Mouse (Mus musculus) olfactory bulb, adult 2 months (tissue): Measurements from ENCODE around the gene Foxl2. TPM values are rescaled to one million over a fixed set of nuclear protein-coding genes. Genes with fewer than 3 reads are reported as not detected.

Source experiments
- H3K27ac ChIP-seq: fragments of 200-500 bp; 2 replicates; pipeline ENCODE4 v1.5.1; 2012; ENCODE audit warnings: low read depth, low read length; ENCODE audit not compliant: insufficient read depth
- H3K4me1 ChIP-seq: fragments of 200-500 bp; 2 replicates; pipeline ENCODE4 v1.6.1; 2012; ENCODE audit warnings: low read length; ENCODE audit not compliant: control insufficient read depth, insufficient read depth
- H3K4me3 ChIP-seq: fragments of 200-500 bp; 2 replicates; pipeline ENCODE4 v1.5.1; 2012; ENCODE audit warnings: mild to moderate bottlenecking, low read depth, low read length, moderate library complexity; ENCODE audit not compliant: insufficient read depth
- CTCF ChIP-seq: fragments of 200-500 bp; IDR thresholded peaks from 2 replicates; pipeline ENCODE4 v1.5.1; 2012; ENCODE audit warnings: low read depth, mild to moderate bottlenecking, low read length, moderate library complexity; ENCODE audit not compliant: insufficient read depth
- POLR2A ChIP-seq: fragments of 200-500 bp; IDR thresholded peaks from 2 replicates; pipeline ENCODE4 v1.6.1; 2012; ENCODE audit warnings: mild to moderate bottlenecking, low read depth, low read length, moderate library complexity; ENCODE audit not compliant: insufficient read depth
- WGBS: fragments of 180-500 bp; shearing (Covaris S2); methylation state at CpG from one replicate; pipeline ENCODE4 v1.1.7; 2018; 5-methylcytosine and 5-hydroxymethylcytosine counted together
- polyA plus RNA-seq: library from polyadenylated mRNA; stranded (reverse); fragments of >200 nt; gene quantifications from 2 replicates; pipeline ENCODE4 v1.2.4, GENCODE M21; 2012; ENCODE audit warnings: low replicate concordance; ENCODE audit not compliant: missing spikeins, insufficient read depth, insufficient read length

The Foxl2 gene
- polyA plus RNA-seq, 1 experiment = not detected

DNA sequence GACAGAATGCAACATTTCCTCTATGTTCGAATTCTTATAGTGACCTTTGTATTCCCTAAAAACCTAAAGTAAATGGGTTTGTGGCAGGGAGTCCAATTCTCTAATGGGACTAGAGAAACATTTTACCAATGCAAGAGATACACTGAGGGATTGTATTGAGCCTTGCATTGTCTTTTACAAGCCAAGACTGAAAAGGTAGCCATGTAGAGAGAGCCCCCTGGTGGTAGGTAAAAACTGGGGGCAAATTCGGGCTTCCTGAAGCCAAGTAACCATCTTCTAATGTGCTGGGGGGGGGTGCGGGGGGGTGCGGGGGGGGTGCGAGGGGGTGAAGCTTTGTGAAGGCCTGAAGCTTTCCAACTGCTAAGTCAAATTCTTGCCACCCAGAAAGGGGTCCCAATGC lies 5.3 kb downstream of the Foxl2 start:
- Histone ChIP-seq H3K4me1 (peaks cover 15% of the 10 kb centered on the region), H3K4me3 (no peak overlapping the region), H3K27ac (no peak overlapping the region)
- TF ChIP-seq POLR2A (no peak), CTCF (no peak)
- WGBS = 19% methylated on average over 5 of the region's 5 CpGs

DNA sequence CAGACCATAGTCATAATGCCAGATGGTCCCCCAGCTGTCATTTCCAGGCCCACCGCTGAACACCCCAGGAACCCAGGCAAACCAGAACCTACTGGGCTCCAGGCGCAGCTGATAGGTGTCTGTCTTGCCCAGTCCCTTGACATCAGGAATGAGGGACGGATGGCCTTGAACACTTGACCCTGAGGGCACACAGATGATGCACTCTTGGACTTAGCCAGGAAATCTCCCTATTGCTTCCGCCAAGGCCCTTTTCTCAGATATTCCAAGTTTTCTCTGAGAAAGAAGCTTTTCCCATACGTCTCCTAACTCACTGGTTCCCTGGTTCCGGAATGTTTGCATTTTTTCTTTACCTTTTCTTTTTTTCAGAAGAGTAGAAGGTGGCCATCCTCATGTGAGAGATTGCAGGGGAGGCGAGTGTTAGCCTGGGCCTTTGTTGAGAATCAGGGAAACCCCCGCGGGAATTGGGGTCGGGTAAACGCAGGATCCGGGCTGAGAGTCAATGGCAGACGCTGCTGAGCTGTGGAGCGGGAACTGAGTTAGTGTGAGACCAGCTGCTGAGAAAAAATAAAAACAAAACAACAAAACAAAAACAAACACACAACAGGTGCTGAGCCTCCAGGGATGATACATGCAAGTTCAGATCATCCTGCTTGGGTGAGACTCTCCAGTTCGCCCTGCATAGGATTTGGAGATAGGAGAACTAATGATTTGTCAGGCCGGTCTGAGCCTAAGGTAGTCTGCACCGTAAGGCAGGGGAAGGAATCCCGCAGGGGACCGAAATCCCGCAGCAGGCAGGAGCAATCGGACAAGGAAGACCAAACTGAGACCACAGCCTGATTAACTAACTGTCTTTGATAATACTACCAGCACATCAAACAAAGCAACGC lies 6.7 kb downstream of the Foxl2 start:
- TF ChIP-seq POLR2A (no peak), CTCF (no peak)
- no peak overlapping the region for H3K27ac ChIP-seq
- H3K4me1 ChIP-seq = peaks cover 1% of the 10 kb centered on the region; the same call in 1 of the 2 replicates
- no peak overlapping the region for H3K4me3 ChIP-seq
- WGBS = 9% methylated on average over 22 of the region's 22 CpGs

DNA sequence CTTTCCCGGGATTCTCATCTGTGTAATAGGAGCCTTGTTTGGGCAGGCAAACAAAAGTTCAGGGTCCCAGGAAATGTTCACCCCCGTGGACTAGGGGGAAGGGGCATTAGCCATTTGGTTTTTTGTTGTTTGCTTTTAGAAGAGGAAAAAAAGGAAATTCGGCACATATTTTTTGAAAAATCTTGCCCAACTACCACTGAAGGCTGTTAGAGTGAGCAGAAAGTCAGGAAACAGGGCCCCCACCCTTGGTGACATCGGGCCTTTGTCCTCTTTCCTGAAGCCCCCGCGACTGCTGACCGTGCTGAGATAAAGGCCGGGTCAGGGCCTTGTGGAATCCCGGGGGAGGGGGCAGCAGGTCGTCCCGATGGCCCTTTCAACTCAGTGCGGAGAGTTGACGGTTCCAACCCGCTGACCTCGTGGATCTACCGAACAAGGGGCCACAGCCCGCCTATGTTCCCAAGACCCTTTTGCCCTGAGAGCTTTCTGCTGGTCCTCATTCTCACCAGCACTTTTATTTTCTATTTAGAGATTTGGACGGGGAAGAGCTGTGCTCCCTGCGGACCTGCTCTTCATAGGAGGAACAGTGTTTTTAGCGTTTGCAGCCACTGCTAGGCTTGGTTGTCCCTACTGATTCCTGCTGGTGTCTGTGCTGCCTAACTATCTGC lies 7.5 kb downstream of the Foxl2 start:
- 3% methylated on average over 20 of the region's 20 CpGs for WGBS
- Histone ChIP-seq H3K4me1 (no peaks in the 10 kb centered on the region), H3K4me3 (no peak overlapping the region), H3K27ac (no peak overlapping the region)
- TF ChIP-seq CTCF (no peak), POLR2A (no peak)

DNA sequence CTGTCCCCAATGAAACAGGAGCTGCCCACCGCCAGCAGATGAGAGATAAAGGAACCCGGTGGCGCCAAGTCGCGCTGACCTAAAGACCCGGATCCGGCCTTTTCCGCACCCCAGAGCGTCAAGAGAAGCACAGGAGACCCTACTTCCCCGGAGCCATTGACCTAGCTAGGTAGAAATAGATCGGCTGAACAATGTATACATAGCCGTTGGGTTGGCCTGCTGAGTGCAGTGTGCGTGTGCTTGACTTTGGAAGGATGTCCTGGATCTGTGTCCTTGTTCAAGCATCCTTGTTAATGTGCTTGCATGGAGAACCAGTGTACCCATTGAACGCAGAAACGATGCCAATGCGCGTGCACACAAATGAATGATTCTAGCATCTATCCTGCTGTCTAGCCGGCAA lies 8.6 kb downstream of the Foxl2 start:
- TF ChIP-seq CTCF (no peak), POLR2A (no peak)
- no peak overlapping the region for H3K4me3 ChIP-seq
- no peak overlapping the region for H3K27ac ChIP-seq
- 7% methylated on average over 18 of the region's 18 CpGs for WGBS
- H3K4me1 ChIP-seq = no peaks in the 10 kb centered on the region

DNA sequence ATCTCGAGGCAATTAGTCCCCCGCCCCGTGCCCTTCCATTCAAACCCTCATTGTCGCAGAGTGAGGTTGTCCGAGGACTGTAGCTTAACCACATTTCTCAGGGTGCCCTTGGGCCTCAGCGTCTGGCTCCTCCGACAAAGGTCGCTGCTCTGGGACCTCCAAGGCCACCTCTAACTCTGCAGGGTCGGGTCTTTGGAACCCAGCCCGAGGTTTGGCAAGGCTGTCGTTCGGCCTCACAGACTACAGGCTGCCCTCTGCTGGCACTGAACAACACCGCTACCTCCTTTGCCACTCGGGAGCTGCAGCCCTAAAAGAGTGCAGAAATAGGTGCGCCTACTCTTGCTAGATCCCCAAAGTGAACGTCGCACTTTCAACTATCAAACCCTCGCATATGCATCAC lies 10.0 kb downstream of the Foxl2 start:
- TF ChIP-seq CTCF = peak; percentile 32; the same call in 1 of the 2 replicates
- TF ChIP-seq POLR2A = no peak
- H3K27ac ChIP-seq = no peak overlapping the region
- WGBS = under 1% methylated on average over 18 of the region's 18 CpGs
- no peaks in the 10 kb centered on the region for H3K4me1 ChIP-seq
- H3K4me3 ChIP-seq = no peak overlapping the region

DNA sequence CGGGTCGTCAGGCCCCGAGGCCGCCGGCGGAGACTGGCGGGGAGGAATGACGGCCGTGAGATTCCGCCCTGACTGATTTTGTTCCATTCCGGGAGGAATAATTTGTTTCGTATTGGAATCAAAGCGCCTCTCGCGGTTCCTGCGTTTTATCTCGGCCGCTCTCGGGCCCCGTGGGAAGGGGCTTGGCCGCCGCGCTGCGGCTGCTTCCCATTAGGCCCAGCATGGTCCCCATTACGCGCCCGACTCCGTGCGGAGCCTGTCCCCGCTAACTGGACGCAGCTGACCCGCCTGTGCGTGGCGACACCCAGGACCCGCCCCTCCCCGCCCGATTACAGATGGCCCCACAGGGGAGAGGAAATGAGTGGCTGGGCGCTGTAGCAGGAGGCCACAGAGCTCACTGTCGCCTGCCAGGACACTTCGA lies 18.0 kb downstream of the Foxl2 start:
- 1% methylated on average over 40 of the region's 40 CpGs for WGBS
- Histone ChIP-seq H3K4me3 (no peak overlapping the region), H3K27ac (no peak overlapping the region), H3K4me1 (peaks cover 6% of the 10 kb centered on the region)
- no peak for TF ChIP-seq CTCF
- no peak for TF ChIP-seq POLR2A

DNA sequence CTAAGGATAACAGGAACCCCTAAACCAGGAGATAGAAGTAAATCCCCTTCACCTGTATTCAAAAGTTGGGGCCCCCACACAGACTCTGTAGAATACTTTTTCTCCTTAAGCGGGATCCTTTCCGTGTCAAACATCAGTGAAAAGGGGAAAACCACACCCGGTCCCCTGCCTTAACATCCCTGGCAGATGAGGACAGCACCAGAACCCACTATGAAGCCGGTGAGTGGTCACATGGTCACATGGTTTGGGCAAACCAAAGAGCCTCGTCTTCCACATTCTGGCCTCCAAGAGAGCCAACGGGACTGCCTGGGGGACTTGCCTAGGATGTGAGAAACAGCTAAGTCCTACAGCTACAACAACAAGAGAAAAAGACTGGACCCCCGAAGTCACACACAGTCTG lies 18.5 kb downstream of the Foxl2 start:
- WGBS = 7% methylated on average over 7 of the region's 7 CpGs
- no peak overlapping the region for H3K4me3 ChIP-seq

DNA sequence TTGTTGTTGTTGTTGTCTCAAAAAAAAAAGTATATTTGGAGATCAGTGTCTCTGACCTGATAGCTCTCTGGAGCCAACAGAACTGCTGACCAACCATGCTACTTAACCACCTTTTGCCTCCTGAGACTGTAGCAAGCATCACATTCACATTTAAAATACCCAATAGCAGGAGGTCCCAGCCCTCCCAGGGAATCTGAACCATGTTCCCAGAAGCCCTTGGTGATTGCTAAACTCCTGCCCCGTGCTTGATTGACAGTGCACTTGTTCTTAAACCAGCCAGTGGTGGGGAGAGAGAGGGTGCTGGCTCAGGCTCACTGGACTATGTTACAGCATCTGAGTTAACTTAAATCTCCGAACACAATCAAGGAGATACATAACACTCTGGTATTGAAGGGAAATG lies 19.8 kb downstream of the Foxl2 start:
- 38% methylated on average over 2 of the region's 2 CpGs for WGBS
- TF ChIP-seq CTCF (no peak), POLR2A (no peak)
- Histone ChIP-seq H3K27ac (no peak overlapping the region), H3K4me3 (no peak overlapping the region), H3K4me1 (peaks cover 6% of the 10 kb centered on the region)

More for the DNA sequence above, 18.5 kb downstream of the Foxl2 start:
- no peak overlapping the region for H3K27ac ChIP-seq
- peaks cover 6% of the 10 kb centered on the region for H3K4me1 ChIP-seq
- TF ChIP-seq CTCF (no peak), POLR2A (no peak)

DNA sequence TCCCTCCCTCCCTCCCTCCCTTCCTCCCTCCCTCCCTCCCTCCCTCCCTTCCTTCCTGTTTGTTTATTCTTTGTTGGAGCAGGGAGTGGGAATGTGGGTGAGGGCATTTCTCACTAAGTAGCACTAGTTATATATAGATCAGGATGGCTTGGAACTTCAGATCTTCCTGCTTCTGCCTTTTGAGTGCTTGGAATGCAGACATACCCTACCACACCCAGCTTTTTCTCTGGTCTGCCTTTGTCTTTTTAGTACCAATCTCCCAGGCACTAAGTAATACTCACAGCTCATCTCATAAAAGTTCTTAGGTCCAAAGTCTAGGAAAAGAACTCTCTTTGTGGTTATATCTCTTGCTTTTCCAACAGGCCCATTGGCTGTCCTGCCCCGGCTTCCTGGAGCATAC lies 21.0 kb downstream of the Foxl2 start:
- TF ChIP-seq POLR2A (no peak), CTCF (no peak)
- 87% methylated on average over 1 of the region's 1 CpGs for WGBS
- H3K27ac ChIP-seq = no peak overlapping the region
- peaks cover 6% of the 10 kb centered on the region for H3K4me1 ChIP-seq
- H3K4me3 ChIP-seq = no peak overlapping the region
